Mouse (Mus musculus): ENCODE results near the gene Kcnk7. TPM values are rescaled to one million over a fixed set of nuclear protein-coding genes. Genes with fewer than 3 reads are reported as not detected.
A peak's percentile ranks its signal among the peaks of the same experiment; 100 is the strongest.

The Kcnk7 gene
- total and polyA plus RNA-seq, 2 experiments from 2014 or later = 0.30 TPM; not detected in 1

GRCm38 (mm10) chr19:5662981-5663913 is 40.9 kb upstream of the Kcnk7 start, which contains the start of gene Sipa1:
Sipa1 (minus strand) TSS chr19:5663707.
- H3K4me2 ChIP-seq (ENCODE audit: low read depth, low read length) = peak within 1 kb of the TSS; percentile 62
- H3K9me3 ChIP-seq (replicated peaks; ENCODE audit: control insufficient read depth, low read length) = no peaks in the 10 kb centered on the region
- peak within 1 kb of the TSS; percentile 60 for H3K4me3 ChIP-seq (ENCODE audit: low read depth, low read length)
- WGBS = 4% methylated on average over 30 of the region's 32 CpGs
- peak; percentile 90 for DNase-seq (ENCODE audit: low spot score)
- H3K36me3 ChIP-seq (replicated peaks; ENCODE audit: control insufficient read depth, insufficient read depth, low read length) = peaks cover 41% of the 10 kb centered on the region
- peaks cover 5% of the 10 kb centered on the region; the same call in 1 of the 2 replicates for H3K4me1 ChIP-seq (ENCODE audit: control insufficient read depth, insufficient read depth)
- peak within 1 kb of the TSS; percentile 84 for H3K27ac ChIP-seq (ENCODE audit: low read depth)
- TF ChIP-seq CTCF (IDR thresholded peaks at IDR 0.05; ENCODE audit: low read depth) (no peak), EP300 (IDR thresholded peaks at IDR 0.05; ENCODE audit: low read depth) (peak; percentile 78; the same call in 1 of the 2 replicates)
- H3K9ac ChIP-seq (replicated peaks; ENCODE audit: low read depth, low read length) = peak within 1 kb of the TSS; percentile 43
- peak; percentile 93 for ATAC-seq (ENCODE audit: insufficient read depth, low read depth)
- no peaks in the 10 kb centered on the region for H3K27me3 ChIP-seq (ENCODE audit: control insufficient read depth, insufficient read depth, low read length)

GRCm38 (mm10) chr19:5664669-5665257 is 39.4 kb upstream of the Kcnk7 start:
- no peak overlapping the region for H3K4me3 ChIP-seq (ENCODE audit: low read depth, low read length)
- 92% methylated on average over 10 of the region's 10 CpGs for WGBS
- H3K4me1 ChIP-seq (ENCODE audit: control insufficient read depth, insufficient read depth) = peaks cover 5% of the 10 kb centered on the region; the same call in 1 of the 2 replicates
- H3K36me3 ChIP-seq (replicated peaks; ENCODE audit: control insufficient read depth, insufficient read depth, low read length) = peaks cover 42% of the 10 kb centered on the region
- DNase-seq (ENCODE audit: low spot score) = no peak
- no peak overlapping the region for H3K9ac ChIP-seq (replicated peaks; ENCODE audit: low read depth, low read length)
- no peak overlapping the region for H3K27ac ChIP-seq (ENCODE audit: low read depth)
- no peaks in the 10 kb centered on the region for H3K9me3 ChIP-seq (replicated peaks; ENCODE audit: control insufficient read depth, low read length)
- no peaks in the 10 kb centered on the region for H3K27me3 ChIP-seq (ENCODE audit: control insufficient read depth, insufficient read depth, low read length)
- H3K4me2 ChIP-seq (ENCODE audit: low read depth, low read length) = no peak overlapping the region
- no peak for ATAC-seq (ENCODE audit: insufficient read depth, low read depth)
- TF ChIP-seq EP300 (IDR thresholded peaks at IDR 0.05; ENCODE audit: low read depth) (no peak), CTCF (IDR thresholded peaks at IDR 0.05; ENCODE audit: low read depth) (no peak)

- H3K9ac ChIP-seq (replicated peaks; ENCODE audit: low read depth, low read length) = no peak overlapping the region
- DNase-seq (ENCODE audit: low spot score) (no peak), ATAC-seq (ENCODE audit: insufficient read depth, low read depth) (no peak)
- H3K4me2 ChIP-seq (ENCODE audit: low read depth, low read length) = no peak overlapping the region
- TF ChIP-seq CTCF (IDR thresholded peaks at IDR 0.05; ENCODE audit: low read depth) (no peak), EP300 (IDR thresholded peaks at IDR 0.05; ENCODE audit: low read depth) (no peak)
- H3K4me3 ChIP-seq (ENCODE audit: low read depth, low read length) = no peak overlapping the region
- WGBS = 83% methylated on average over 15 of the region's 15 CpGs
- H3K27me3 ChIP-seq (ENCODE audit: control insufficient read depth, insufficient read depth, low read length) = no peaks in the 10 kb centered on the region
- H3K27ac ChIP-seq (ENCODE audit: low read depth) = no peak overlapping the region
- no peaks in the 10 kb centered on the region for H3K9me3 ChIP-seq (replicated peaks; ENCODE audit: control insufficient read depth, low read length)
- H3K4me1 ChIP-seq (ENCODE audit: control insufficient read depth, insufficient read depth) = peaks cover 5% of the 10 kb centered on the region; the same call in 1 of the 2 replicates
- peaks cover 44% of the 10 kb centered on the region for H3K36me3 ChIP-seq (replicated peaks; ENCODE audit: control insufficient read depth, insufficient read depth, low read length)
Measured at GRCm38 (mm10) chr19:5665465-5665864, 38.7 kb upstream of the Kcnk7 start.

GRCm38 (mm10) chr19:5666386-5666785 is 37.8 kb upstream of the Kcnk7 start:
- Histone ChIP-seq H3K27ac (ENCODE audit: low read depth) (no peak overlapping the region), H3K36me3 (replicated peaks; ENCODE audit: control insufficient read depth, insufficient read depth, low read length) (peaks cover 53% of the 10 kb centered on the region), H3K4me2 (ENCODE audit: low read depth, low read length) (no peak overlapping the region), H3K9me3 (replicated peaks; ENCODE audit: control insufficient read depth, low read length) (no peaks in the 10 kb centered on the region), H3K27me3 (ENCODE audit: control insufficient read depth, insufficient read depth, low read length) (no peaks in the 10 kb centered on the region), H3K9ac (replicated peaks; ENCODE audit: low read depth, low read length) (no peak overlapping the region), H3K4me3 (ENCODE audit: low read depth, low read length) (no peak overlapping the region), H3K4me1 (ENCODE audit: control insufficient read depth, insufficient read depth) (peaks cover 5% of the 10 kb centered on the region; the same call in 1 of the 2 replicates)
- no peak for ATAC-seq (ENCODE audit: insufficient read depth, low read depth)
- no peak for DNase-seq (ENCODE audit: low spot score)
- 90% methylated on average over 18 of the region's 18 CpGs for WGBS
- TF ChIP-seq EP300 (IDR thresholded peaks at IDR 0.05; ENCODE audit: low read depth) = no peak
- TF ChIP-seq CTCF (IDR thresholded peaks at IDR 0.05; ENCODE audit: low read depth) = no peak

- Histone ChIP-seq H3K9me3 (replicated peaks; ENCODE audit: control insufficient read depth, low read length) (no peaks in the 10 kb centered on the region), H3K36me3 (replicated peaks; ENCODE audit: control insufficient read depth, insufficient read depth, low read length) (peaks cover 73% of the 10 kb centered on the region), H3K4me1 (ENCODE audit: control insufficient read depth, insufficient read depth) (peaks cover 5% of the 10 kb centered on the region; the same call in 1 of the 2 replicates), H3K4me3 (ENCODE audit: low read depth, low read length) (no peak overlapping the region), H3K27ac (ENCODE audit: low read depth) (no peak overlapping the region), H3K9ac (replicated peaks; ENCODE audit: low read depth, low read length) (no peak overlapping the region), H3K27me3 (ENCODE audit: control insufficient read depth, insufficient read depth, low read length) (no peaks in the 10 kb centered on the region), H3K4me2 (ENCODE audit: low read depth, low read length) (no peak overlapping the region)
- DNase-seq (ENCODE audit: low spot score) = no peak
- no peak for ATAC-seq (ENCODE audit: insufficient read depth, low read depth)
- TF ChIP-seq EP300 (IDR thresholded peaks at IDR 0.05; ENCODE audit: low read depth) = no peak
- no peak for TF ChIP-seq CTCF (IDR thresholded peaks at IDR 0.05; ENCODE audit: low read depth)
- 87% methylated on average over 4 of the region's 4 CpGs for WGBS
Measured at GRCm38 (mm10) chr19:5668372-5668771, 35.8 kb upstream of the Kcnk7 start.
